In genomic region chr7:27177942-27178323, GRCm38 (mm10) we compare ENCODE assay signal across 9 mouse cellular contexts. TPM values are rescaled to one million over a fixed set of nuclear protein-coding genes. Genes with fewer than 3 reads are reported as not detected.
A peak's percentile ranks its signal among the peaks of the same experiment; 100 is the strongest.
DNase-seq lines count a peak whose midpoint lies in the region; ATAC-seq and TF ChIP-seq lines count a peak whose summit lies in the region.
"Had no signal": no experiment of that assay in that cellular context is flagged by ENCODE, and none has a peak within 500 bp of the region (broad histone marks: within the 10 kb centered on the region; RNA-seq: fewer than 3 reads in every experiment).

No protein-coding gene starts in this region.

- no peaks in the 10 kb centered on the region for H3K27me3 ChIP-seq in kidney, postnatal 0 days (ENCODE audit: insufficient read depth, low read length)
- no peaks in the 10 kb centered on the region for H3K27me3 ChIP-seq in embryonic facial prominence, embryonic 10.5 days (replicated peaks; ENCODE audit: low read depth, poor library complexity, severe bottlenecking)
- H3K27me3 ChIP-seq in intestine, embryonic 14.5 days (replicated peaks; ENCODE audit: control insufficient read depth, insufficient read depth, low read length), result no peaks in the 10 kb centered on the region
- H3K27me3 ChIP-seq in midbrain, postnatal 0 days (ENCODE audit: insufficient read depth, low read length), result no peaks in the 10 kb centered on the region

- 0 out of 2 replicates have a peak, but pooled peaks cover 4% of the 10 kb centered on the region for H3K4me1 ChIP-seq in kidney, postnatal 0 days (replicated peaks; ENCODE audit: insufficient read depth, low read length)
- H3K4me1 ChIP-seq in embryonic facial prominence, embryonic 10.5 days, result peaks cover 15% of the 10 kb centered on the region
- H3K4me1 ChIP-seq in intestine, embryonic 14.5 days (replicated peaks; ENCODE audit: control insufficient read depth, insufficient read depth, low read length), result 0 out of 2 replicates have a peak, but pooled peaks cover 10% of the 10 kb centered on the region
- H3K4me1 ChIP-seq in midbrain, postnatal 0 days (ENCODE audit: insufficient read depth, low read length), result no peaks in the 10 kb centered on the region

- H3K27ac ChIP-seq in kidney, postnatal 0 days, result peak overlapping the region; percentile 95
- H3K27ac ChIP-seq in embryonic facial prominence, embryonic 10.5 days (replicated peaks), result peak overlapping the region; percentile 91
- H3K27ac ChIP-seq in intestine, embryonic 14.5 days (ENCODE audit: low read depth), result peak overlapping the region; percentile 82
- peak overlapping the region; percentile 92 for H3K27ac ChIP-seq in midbrain, postnatal 0 days (ENCODE audit: low read depth, low read length)

- H3K4me2 ChIP-seq in kidney, postnatal 0 days (ENCODE audit: low read length), result peak overlapping the region; percentile 48
- peak overlapping the region; percentile 58 for H3K4me2 ChIP-seq in intestine, embryonic 14.5 days (ENCODE audit: low read length)
- H3K4me2 ChIP-seq in midbrain, postnatal 0 days (ENCODE audit: low read depth, low read length, poor library complexity, severe bottlenecking), result peak overlapping the region; percentile 58

- H3K9me3 ChIP-seq in kidney, postnatal 0 days (replicated peaks; ENCODE audit: low read length), result no peaks in the 10 kb centered on the region
- no peaks in the 10 kb centered on the region for H3K9me3 ChIP-seq in embryonic facial prominence, embryonic 10.5 days
- no peaks in the 10 kb centered on the region for H3K9me3 ChIP-seq in intestine, embryonic 14.5 days (ENCODE audit: control insufficient read depth, low read length)
- H3K9me3 ChIP-seq in midbrain, postnatal 0 days (ENCODE audit: low read length), result no peaks in the 10 kb centered on the region

- H3K36me3 ChIP-seq in kidney, postnatal 0 days (ENCODE audit: insufficient read depth, low read length), result 0 out of 2 replicates have a peak, but pooled peaks cover 4% of the 10 kb centered on the region
- peaks cover 32% of the 10 kb centered on the region for H3K36me3 ChIP-seq in embryonic facial prominence, embryonic 10.5 days (replicated peaks)
- H3K36me3 ChIP-seq in intestine, embryonic 14.5 days (ENCODE audit: control insufficient read depth, insufficient read depth, low read length), result peaks cover 22% of the 10 kb centered on the region
- H3K36me3 ChIP-seq in midbrain, postnatal 0 days (ENCODE audit: insufficient read depth, low read length), result peaks cover 25% of the 10 kb centered on the region

- no peak for DNase-seq in kidney, postnatal 0 days (ENCODE audit: low spot score)
- no peak for DNase-seq in kidney, postnatal 36 days
- DNase-seq in embryonic facial prominence, embryonic 10.5 days (ENCODE audit: low spot score), result no peak
- DNase-seq in intestine, embryonic 14.5 days (ENCODE audit: low spot score), result no peak
- DNase-seq in midbrain, postnatal 0 days (ENCODE audit: low spot score), result no peak
- no peak for DNase-seq in spleen, postnatal 36 days (ENCODE audit: low spot score in 2 of 2)
- DNase-seq in layer of hippocampus, adult 9-11 months, result no peak
- DNase-seq in c-Kit-positive CD71-positive TER-119-positive erythroid progenitor cells, embryonic 14.5 days (ENCODE audit: low spot score), result no peak

- H3K4me3 ChIP-seq in kidney, postnatal 0 days (replicated peaks; ENCODE audit: low read depth, low read length), result peak overlapping the region; percentile 78
- peak overlapping the region; percentile 79 for H3K4me3 ChIP-seq in embryonic facial prominence, embryonic 10.5 days
- peak overlapping the region; percentile 74 for H3K4me3 ChIP-seq in intestine, embryonic 14.5 days (ENCODE audit: low read depth, low read length)
- H3K4me3 ChIP-seq in midbrain, postnatal 0 days (ENCODE audit: low read depth, low read length), result peak overlapping the region; percentile 62

- WGBS in kidney, postnatal 0 days, result 16% methylated on average over 4 of the region's 4 CpGs
- 23% methylated on average over 4 of the region's 4 CpGs for WGBS in embryonic facial prominence, embryonic 10.5 days
- WGBS in intestine, embryonic 14.5 days, result 18% methylated on average over 4 of the region's 4 CpGs
- WGBS in midbrain, postnatal 0 days, result 15% methylated on average over 4 of the region's 4 CpGs

- no peak for TF ChIP-seq CTCF in kidney, postnatal 0 days (IDR thresholded peaks at IDR 0.05; ENCODE audit: low read depth)
- no peak for TF ChIP-seq CTCF in midbrain, postnatal 0 days (IDR thresholded peaks at IDR 0.05)

- peak; percentile 8 for ATAC-seq in kidney, postnatal 0 days (replicated peaks; ENCODE audit: low FRiP score, low read depth)
- no peak; the same call in 1 of the 2 replicates for ATAC-seq in intestine, embryonic 14.5 days (replicated peaks; ENCODE audit: low FRiP score, low TSS enrichment, low read depth)
- no peak; the same call in 1 of the 2 replicates for ATAC-seq in midbrain, postnatal 0 days (ENCODE audit: low FRiP score)

- H3K9ac ChIP-seq in kidney, postnatal 0 days (ENCODE audit: low read depth, low read length), result peak overlapping the region; percentile 71
- peak overlapping the region; percentile 56 for H3K9ac ChIP-seq in intestine, embryonic 14.5 days (ENCODE audit: low read length)
- H3K9ac ChIP-seq in midbrain, postnatal 0 days (replicated peaks; ENCODE audit: low read length, poor library complexity, severe bottlenecking), result peak overlapping the region; percentile 72

RNA-seq across cellular contexts. Expression of gene Rab4b, which starts 0.8 kb away (rescaled TPM):
- 74.0 and 75.0 TPM in 2 replicates for polyA plus RNA-seq in kidney, postnatal 0 days (2015; fragmentation: Nextera tagmentation; extraction: Ambion mirVana)
- 60.0 and 63.1 TPM in 2 replicates for polyA plus RNA-seq in embryonic facial prominence, embryonic 10.5 days (2016; fragmentation: Nextera tagmentation; extraction: Ambion mirVana)
- polyA plus RNA-seq in intestine, embryonic 14.5 days (2014; fragmentation: Nextera tagmentation; extraction: Ambion mirVana), result 59.8 and 60.8 TPM in 2 replicates
- 60.5 and 65.6 TPM in 2 replicates for total RNA-seq in midbrain, postnatal 0 days (2014; rRNA removed)
- polyA plus RNA-seq in midbrain, postnatal 0 days (2015; fragmentation: Nextera tagmentation; extraction: Ambion mirVana), result 138 and 142 TPM in 2 replicates

RNA-seq across cellular contexts. Expression of gene Gm21983, which starts 3.0 kb away (rescaled TPM):
- polyA plus RNA-seq in kidney, postnatal 0 days (2015; fragmentation: Nextera tagmentation; extraction: Ambion mirVana), result 0.30 and 0.54 TPM in 2 replicates
- polyA plus RNA-seq in embryonic facial prominence, embryonic 10.5 days (2016; fragmentation: Nextera tagmentation; extraction: Ambion mirVana), result 1.3 TPM in 1 of 2 replicates, not detected in the other
- 0.52 TPM in 1 of 2 replicates, not detected in the other for polyA plus RNA-seq in intestine, embryonic 14.5 days (2014; fragmentation: Nextera tagmentation; extraction: Ambion mirVana)
- 2.0 TPM in 1 of 2 replicates, not detected in the other for total RNA-seq in midbrain, postnatal 0 days (2014; rRNA removed)
- not detected in 2 replicates for polyA plus RNA-seq in midbrain, postnatal 0 days (2015; fragmentation: Nextera tagmentation; extraction: Ambion mirVana)
- total RNA-seq: left cerebral cortex, adult 8-10 months had no signal

RNA-seq across cellular contexts. Expression of gene Mia, which starts 3.0 kb away (rescaled TPM):
- 17.6 and 23.5 TPM in 2 replicates for polyA plus RNA-seq in kidney, postnatal 0 days (2015; fragmentation: Nextera tagmentation; extraction: Ambion mirVana)
- 0.62 and 1.5 TPM in 2 replicates for polyA plus RNA-seq in embryonic facial prominence, embryonic 10.5 days (2016; fragmentation: Nextera tagmentation; extraction: Ambion mirVana)
- 0.34 and 11.1 TPM in 2 replicates for polyA plus RNA-seq in intestine, embryonic 14.5 days (2014; fragmentation: Nextera tagmentation; extraction: Ambion mirVana)
- 4.3 and 20.6 TPM in 2 replicates for total RNA-seq in midbrain, postnatal 0 days (2014; rRNA removed)
- 17.6 and 20.4 TPM in 2 replicates for polyA plus RNA-seq in midbrain, postnatal 0 days (2015; fragmentation: Nextera tagmentation; extraction: Ambion mirVana)

RNA-seq across cellular contexts. Expression of gene Egln2, which starts 11.3 kb away (rescaled TPM):
- polyA plus RNA-seq in kidney, postnatal 0 days (2015; fragmentation: Nextera tagmentation; extraction: Ambion mirVana), result 64.4 and 65.4 TPM in 2 replicates
- 77.5 and 81.3 TPM in 2 replicates for polyA plus RNA-seq in embryonic facial prominence, embryonic 10.5 days (2016; fragmentation: Nextera tagmentation; extraction: Ambion mirVana)
- 39.3 and 43.1 TPM in 2 replicates for polyA plus RNA-seq in intestine, embryonic 14.5 days (2014; fragmentation: Nextera tagmentation; extraction: Ambion mirVana)
- total RNA-seq in midbrain, postnatal 0 days (2014; rRNA removed), result 104 and 116 TPM in 2 replicates
- 80.7 and 85.6 TPM in 2 replicates for polyA plus RNA-seq in midbrain, postnatal 0 days (2015; fragmentation: Nextera tagmentation; extraction: Ambion mirVana)

RNA-seq across cellular contexts. Expression of gene BC024978, which starts 17.6 kb away (rescaled TPM):
- 2.2 and 3.1 TPM in 2 replicates for polyA plus RNA-seq in kidney, postnatal 0 days (2015; fragmentation: Nextera tagmentation; extraction: Ambion mirVana)
- 4.3 and 4.7 TPM in 2 replicates for polyA plus RNA-seq in embryonic facial prominence, embryonic 10.5 days (2016; fragmentation: Nextera tagmentation; extraction: Ambion mirVana)
- polyA plus RNA-seq in intestine, embryonic 14.5 days (2014; fragmentation: Nextera tagmentation; extraction: Ambion mirVana), result 3.7 and 4.6 TPM in 2 replicates
- total RNA-seq in midbrain, postnatal 0 days (2014; rRNA removed), result 5.9 and 8.7 TPM in 2 replicates
- 2.3 and 2.8 TPM in 2 replicates for polyA plus RNA-seq in midbrain, postnatal 0 days (2015; fragmentation: Nextera tagmentation; extraction: Ambion mirVana)
